Mouse (Mus musculus): ENCODE data around the gene Rplp1. TPM values are rescaled to one million over a fixed set of nuclear protein-coding genes. Genes with fewer than 3 reads are reported as not detected.

The Rplp1 gene
- total RNA-seq, 2 experiments from 2014 or later = 2,143 to 2,265 TPM

GRCm38 (mm10) chr9:61877373-61878112 lies 36.8 kb downstream of the Rplp1 start:
- no peak for DNase-seq

GRCm38 (mm10) chr9:61873325-61873724 lies 41.0 kb downstream of the Rplp1 start:
- DNase-seq = no peak

GRCm38 (mm10) chr9:61872246-61872941 lies 41.9 kb downstream of the Rplp1 start:
- DNase-seq = no peak

- DNase-seq = no peak
These were observed 42.5 kb downstream of the Rplp1 start for GRCm38 (mm10) chr9:61871839-61872238.

GRCm38 (mm10) chr9:61867659-61868058 lies 46.7 kb downstream of the Rplp1 start:
- DNase-seq = no peak

Other genes with a start within 250 kb of the Rplp1 start
- 1 to 10 TPM; 5.5 to 8.5 TPM for gene Kif23, start 32.2 kb upstream of the Rplp1 start, total RNA-seq (2021)
- gene Paqr5, start 112.3 kb upstream of the Rplp1 start, total RNA-seq (2021) = 10 to 100 TPM in 1 of 2 experiments, under 1 TPM in 1; 0.99 to 10.8 TPM
- 10 to 100 TPM; 38.5 to 41.8 TPM for gene Glce, start 208.1 kb upstream of the Rplp1 start, total RNA-seq (2021)